Mouse (Mus musculus) brain, embryonic 14.5 days (tissue): ENCODE measurements around the gene Prkaca. TPM values are rescaled to one million over a fixed set of nuclear protein-coding genes. Genes with fewer than 3 reads are reported as not detected.

ENCODE experiments used
- DNase-seq: peaks from one replicate; pipeline ENCODE4 v3.0.0-alpha.2; 2011; ENCODE audit warnings: low read depth
- CTCF ChIP-seq: fragments of 200-500 bp; IDR thresholded peaks from 2 replicates; pipeline ENCODE4 v1.5.1; 2012; ENCODE audit warnings: inconsistent platforms, mild to moderate bottlenecking, moderate library complexity, borderline replicate concordance; ENCODE audit not compliant: insufficient read depth, insufficient read length; ENCODE audit errors: extremely low read depth
- POLR2A ChIP-seq: fragments of 200-500 bp; IDR thresholded peaks from 2 replicates; pipeline ENCODE4 v1.6.1; 2012; ENCODE audit warnings: mild to moderate bottlenecking, inconsistent platforms, borderline replicate concordance; ENCODE audit not compliant: poor library complexity, insufficient read depth, insufficient read length, severe bottlenecking; ENCODE audit errors: extremely low read depth
- polyA plus RNA-seq: library from polyadenylated mRNA; depleted of rRNA; stranded (reverse); fragments of >200 nt; gene quantifications from 2 replicates; pipeline ENCODE4 v1.2.3, GENCODE M21; 2012; rRNA removed

Gene Prkaca
- polyA plus RNA-seq = 121 and 143 TPM in 2 replicates

DNA sequence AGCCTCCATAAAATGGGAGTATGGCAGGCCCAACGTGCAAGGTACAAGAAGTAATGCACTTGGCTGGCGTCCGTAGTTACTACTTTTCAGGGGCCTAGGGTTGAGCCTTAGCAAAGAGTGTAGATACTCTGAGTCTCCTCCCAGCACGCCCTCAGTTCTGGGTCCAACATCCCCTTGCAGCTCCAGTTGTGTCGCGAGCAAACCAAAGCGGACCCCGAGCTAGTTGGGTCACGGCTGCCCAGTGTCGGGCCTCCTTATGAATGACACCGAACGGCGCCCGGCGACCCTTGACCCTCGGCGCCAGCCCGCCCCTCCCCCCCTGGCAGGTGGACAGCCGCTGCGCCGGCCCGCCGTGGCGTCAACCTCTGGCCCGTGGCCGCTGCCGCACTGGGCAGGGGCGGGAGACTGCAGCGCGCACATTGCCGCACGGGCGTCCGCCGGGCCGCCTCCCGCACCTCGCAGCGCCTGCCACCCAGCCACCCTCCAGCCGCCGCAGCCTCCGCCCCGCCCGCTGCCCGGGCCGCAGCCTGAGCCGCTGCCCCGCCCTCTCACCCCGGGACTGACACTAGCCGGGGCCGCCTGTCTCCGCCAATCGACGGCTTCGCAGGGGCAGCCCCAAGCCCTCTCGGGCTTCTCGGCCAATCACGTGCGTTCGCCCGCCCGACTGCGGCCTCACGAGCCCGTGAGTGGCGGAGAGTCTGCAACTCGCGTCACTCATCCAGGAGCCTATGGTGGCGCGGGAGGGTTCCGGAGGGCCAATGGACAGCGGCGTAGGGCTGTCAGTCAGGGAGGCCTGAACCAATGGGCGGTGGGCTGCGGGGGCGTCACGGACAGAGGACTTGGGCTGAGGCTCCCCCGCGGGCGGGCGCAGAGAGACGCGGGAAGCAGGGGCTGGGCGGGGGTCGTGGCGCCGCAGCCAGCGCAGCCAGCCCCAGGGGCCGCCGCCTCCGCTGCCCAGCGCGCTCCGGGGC lies at the start of gene Prkaca:
Gene Prkaca (plus strand): TSS at position 844 of the 971 bp plus-strand sequence.
- TF ChIP-seq CTCF (no peak), POLR2A (peak; percentile 86)
- DNase-seq = peak; percentile 100

DNA sequence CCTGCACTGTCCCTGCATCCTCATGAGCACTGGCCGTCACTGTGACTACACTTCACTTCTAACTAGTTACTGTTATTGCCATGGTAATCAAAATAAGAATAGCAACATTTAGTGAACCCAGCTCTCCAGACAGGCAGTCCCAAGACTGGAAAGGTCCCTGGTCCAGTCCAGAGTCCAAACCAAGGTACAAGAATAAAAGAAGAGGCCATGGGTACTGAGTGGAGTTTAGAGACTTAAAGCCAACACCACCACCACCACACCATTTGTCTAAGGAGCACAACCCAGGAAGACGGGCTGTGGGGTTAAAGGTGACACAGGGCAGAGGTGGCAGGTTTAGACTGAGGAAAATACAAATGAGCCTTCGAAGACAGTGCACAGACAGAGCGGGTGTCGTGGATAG lies 48.2 kb upstream of the Prkaca start:
- no peak for DNase-seq
- no peak for TF ChIP-seq POLR2A
- TF ChIP-seq CTCF = no peak

- TF ChIP-seq POLR2A (no peak), CTCF (no peak)
- no peak for DNase-seq
Measured at GRCm38 (mm10) chr8:83926266-83926665, 46.5 kb upstream of the Prkaca start.

DNA sequence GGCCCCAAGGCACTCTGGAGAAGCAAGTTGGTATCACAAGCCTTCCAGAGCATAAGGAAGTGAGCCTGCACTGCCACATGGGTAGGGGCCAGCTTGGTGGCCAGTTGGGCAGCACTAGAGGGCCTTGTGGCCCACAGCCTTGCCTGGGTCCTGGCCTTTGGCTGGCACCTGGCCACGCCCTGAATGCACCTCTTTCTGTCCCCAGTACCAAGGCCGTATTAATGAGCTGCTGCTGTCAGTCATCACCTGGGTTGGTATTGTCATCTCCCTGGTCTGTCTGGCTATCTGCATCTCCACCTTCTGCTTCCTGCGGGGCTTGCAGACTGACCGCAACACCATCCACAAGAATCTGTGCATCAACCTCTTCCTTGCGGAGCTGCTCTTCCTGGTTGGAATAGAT lies 38.6 kb upstream of the Prkaca start:
- TF ChIP-seq POLR2A (no peak), CTCF (no peak)

GRCm38 (mm10) chr8:83934994-83935393 lies 37.8 kb upstream of the Prkaca start:
- TF ChIP-seq CTCF (no peak), POLR2A (no peak)
- DNase-seq = no peak

More for the DNA sequence above, 38.6 kb upstream of the Prkaca start:
- DNase-seq = no peak

- TF ChIP-seq CTCF (no peak), POLR2A (no peak)
- no peak for DNase-seq
Measured at GRCm38 (mm10) chr8:83935435-83935834, 37.4 kb upstream of the Prkaca start.

- TF ChIP-seq POLR2A (no peak), CTCF (no peak)
- no peak for DNase-seq
Measured at GRCm38 (mm10) chr8:83937645-83938044, 35.1 kb upstream of the Prkaca start.

DNA sequence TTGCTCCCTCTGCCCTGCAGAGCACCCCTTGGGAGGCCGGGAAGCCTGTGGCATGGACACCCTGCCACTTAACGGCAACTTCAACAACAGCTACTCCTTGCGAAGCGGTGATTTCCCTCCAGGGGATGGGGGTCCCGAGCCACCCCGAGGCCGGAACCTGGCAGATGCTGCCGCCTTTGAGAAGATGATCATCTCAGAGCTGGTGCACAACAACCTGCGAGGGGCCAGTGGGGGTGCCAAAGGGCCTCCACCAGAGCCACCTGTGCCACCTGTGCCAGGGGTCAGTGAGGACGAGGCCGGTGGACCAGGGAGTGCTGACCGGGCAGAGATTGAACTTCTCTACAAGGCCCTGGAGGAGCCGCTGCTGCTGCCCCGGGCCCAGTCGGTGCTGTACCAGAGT lies 34.5 kb upstream of the Prkaca start:
- TF ChIP-seq POLR2A = no peak
- no peak for TF ChIP-seq CTCF
- DNase-seq = no peak

GRCm38 (mm10) chr8:83941066-83941677 lies 31.6 kb upstream of the Prkaca start:
- DNase-seq = no peak

GRCm38 (mm10) chr8:83942446-83942845 lies 30.3 kb upstream of the Prkaca start:
- TF ChIP-seq POLR2A (no peak), CTCF (no peak)
- DNase-seq = no peak

More at GRCm38 (mm10) chr8:83941066-83941677, 31.6 kb upstream of the Prkaca start:
- TF ChIP-seq POLR2A (no peak), CTCF (no peak)

DNA sequence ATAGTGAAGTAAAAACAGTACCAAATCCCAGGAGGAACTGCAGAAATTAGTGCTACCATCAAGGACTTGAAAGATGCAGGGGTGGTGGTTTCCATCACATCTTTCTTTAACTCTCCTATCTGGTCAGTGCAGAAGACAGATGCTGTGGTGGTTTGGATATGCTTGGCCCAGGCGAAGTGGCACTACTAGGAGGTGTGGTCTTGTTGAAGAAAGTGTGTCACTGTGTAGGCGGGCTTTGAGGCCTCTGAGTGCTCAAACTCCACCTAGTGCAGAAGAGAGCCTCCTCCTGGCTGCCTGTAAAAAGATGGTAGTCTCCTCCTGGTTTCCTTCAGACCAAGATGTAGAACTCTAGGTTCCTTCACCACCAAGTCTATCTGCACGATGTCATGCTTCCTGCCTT lies 27.3 kb upstream of the Prkaca start:
- no peak for TF ChIP-seq POLR2A
- TF ChIP-seq CTCF = no peak
- DNase-seq = no peak

DNA sequence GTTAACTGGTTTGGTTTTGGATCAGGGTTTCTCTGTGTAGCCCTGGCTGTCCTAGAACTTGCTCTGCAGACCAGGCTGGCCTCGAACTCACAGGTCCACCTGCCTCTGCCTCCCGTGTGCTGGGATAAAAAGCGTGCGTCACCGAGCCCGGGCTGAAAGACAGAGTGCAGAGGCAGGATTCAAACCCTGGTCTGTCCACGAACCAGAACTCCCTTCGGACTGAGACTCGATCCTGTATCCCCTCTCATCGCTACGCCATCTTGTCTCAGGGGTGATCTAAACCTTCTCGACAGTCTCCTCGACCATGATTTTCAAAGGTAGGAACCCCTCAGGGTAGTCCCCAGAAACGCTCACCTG lies 18.1 kb upstream of the Prkaca start:
- TF ChIP-seq POLR2A (no peak), CTCF (no peak)
- no peak for DNase-seq
